Mouse (Mus musculus) forebrain, embryonic 10.5 days (tissue): ENCODE measurements around the gene Ttc28. TPM values are rescaled to one million over a fixed set of nuclear protein-coding genes. Genes with fewer than 3 reads are reported as not detected.
A peak's percentile ranks its signal among the peaks of the same experiment; 100 is the strongest.
"Not testable (repeated sequence)": the region's sequence is repeated elsewhere in the genome, so short reads cannot be mapped to it uniquely, and the experiment has no call there.

Experiments used
- DNase-seq: peaks from one replicate; pipeline ENCODE4 v3.0.0-alpha.2; 2017; ENCODE audit warnings: low spot score; ENCODE audit errors: extremely low spot score
- H3K27ac ChIP-seq: fragments of 300-500 bp; sonication (generic); 2 replicates; pipeline ENCODE4 v1.5.1; 2016; ENCODE audit warnings: mild to moderate bottlenecking
- H3K27me3 ChIP-seq: fragments of 300-500 bp; sonication (generic); 2 replicates; pipeline ENCODE4 v1.6.1; 2016; ENCODE audit warnings: mild to moderate bottlenecking; ENCODE audit not compliant: poor library complexity, severe bottlenecking
- H3K36me3 ChIP-seq: fragments of 300-500 bp; sonication (generic); replicated peaks from 2 replicates; pipeline ENCODE4 v1.6.1; 2016; ENCODE audit warnings: mild to moderate bottlenecking, moderate library complexity
- H3K4me1 ChIP-seq: fragments of 300-500 bp; sonication (generic); 2 replicates; pipeline ENCODE4 v1.6.1; 2016
- H3K4me3 ChIP-seq: fragments of 300-500 bp; sonication (generic); 2 replicates; pipeline ENCODE4 v1.5.1; 2016; ENCODE audit warnings: mild to moderate bottlenecking, moderate library complexity
- H3K9me3 ChIP-seq: fragments of 300-500 bp; sonication (generic); 2 replicates; pipeline ENCODE4 v1.6.1; 2016; ENCODE audit warnings: mild to moderate bottlenecking, moderate library complexity
- WGBS: fragments of 180-500 bp; shearing (Covaris S2); methylation state at CpG from one replicate; pipeline ENCODE4 v1.1.7; 2016; 5-methylcytosine and 5-hydroxymethylcytosine counted together
- polyA plus RNA-seq: library from polyadenylated mRNA; unstranded; fragments of >200 nt; fragmentation: Nextera tagmentation; extraction: Ambion mirVana; gene quantifications from 2 replicates; pipeline ENCODE4 v1.2.1, GENCODE M21; 2016

The Ttc28 gene
- polyA plus RNA-seq, 1 experiment from 2014 or later = 9.7 TPM

GRCm38 (mm10) chr5:110860445-110860844 is 19.2 kb upstream of the Ttc28 start:
- 0 out of 2 replicates have a peak, but pooled peaks cover 7% of the 10 kb centered on the region for H3K4me1 ChIP-seq
- no peak overlapping the region for H3K27ac ChIP-seq
- no peaks in the 10 kb centered on the region for H3K9me3 ChIP-seq
- peaks cover 96% of the 10 kb centered on the region for H3K36me3 ChIP-seq
- no peak for DNase-seq
- H3K27me3 ChIP-seq = no peaks in the 10 kb centered on the region
- 94% methylated on average over 5 of the region's 5 CpGs for WGBS
- H3K4me3 ChIP-seq = no peak overlapping the region

- Histone ChIP-seq H3K9me3 (no peaks in the 10 kb centered on the region), H3K4me1 (peaks cover 22% of the 10 kb centered on the region), H3K27me3 (no peaks in the 10 kb centered on the region), H3K4me3 (no peak overlapping the region), H3K27ac (peak overlapping the region; percentile 62), H3K36me3 (peaks cover 90% of the 10 kb centered on the region)
- WGBS = 75% methylated on average over 4 of the region's 4 CpGs
- DNase-seq = no peak
Measured at GRCm38 (mm10) chr5:110868460-110868859, 11.1 kb upstream of the Ttc28 start.

GRCm38 (mm10) chr5:110869242-110869669 is 10.3 kb upstream of the Ttc28 start:
- Histone ChIP-seq H3K27me3 (no peaks in the 10 kb centered on the region), H3K4me3 (no peak overlapping the region), H3K4me1 (peaks cover 22% of the 10 kb centered on the region), H3K27ac (peak overlapping the region; percentile 62), H3K9me3 (no peaks in the 10 kb centered on the region), H3K36me3 (peaks cover 89% of the 10 kb centered on the region)
- DNase-seq = peak; percentile 27
- 45% methylated on average over 8 of the region's 8 CpGs for WGBS

GRCm38 (mm10) chr5:110873160-110873559 is 6.4 kb upstream of the Ttc28 start:
- no peaks in the 10 kb centered on the region for H3K27me3 ChIP-seq
- peaks cover 70% of the 10 kb centered on the region for H3K36me3 ChIP-seq
- DNase-seq = no peak
- H3K9me3 ChIP-seq = no peaks in the 10 kb centered on the region
- no peak overlapping the region for H3K27ac ChIP-seq
- peaks cover 22% of the 10 kb centered on the region for H3K4me1 ChIP-seq
- WGBS = 87% methylated on average over 6 of the region's 6 CpGs
- H3K4me3 ChIP-seq = no peak overlapping the region

- no peak overlapping the region for H3K27ac ChIP-seq
- no peak overlapping the region for H3K4me3 ChIP-seq
- H3K27me3 ChIP-seq = no peaks in the 10 kb centered on the region
- DNase-seq = no peak
- H3K9me3 ChIP-seq = no peaks in the 10 kb centered on the region
- peaks cover 62% of the 10 kb centered on the region for H3K36me3 ChIP-seq
- H3K4me1 ChIP-seq = peaks cover 13% of the 10 kb centered on the region
Measured at GRCm38 (mm10) chr5:110874711-110875110, 4.9 kb upstream of the Ttc28 start.

- Histone ChIP-seq H3K27me3 (no peaks in the 10 kb centered on the region), H3K27ac (peak overlapping the region; percentile 33; the same call in 1 of the 2 replicates), H3K4me1 (peaks cover 14% of the 10 kb centered on the region), H3K36me3 (peaks cover 56% of the 10 kb centered on the region), H3K4me3 (no peak overlapping the region), H3K9me3 (no peaks in the 10 kb centered on the region)
- no peak for DNase-seq
- WGBS = 97% methylated on average over 1 of the region's 1 CpGs
Measured at GRCm38 (mm10) chr5:110875286-110875685, 4.3 kb upstream of the Ttc28 start.

GRCm38 (mm10) chr5:110877666-110878505 is 1.7 kb upstream of the Ttc28 start:
- Histone ChIP-seq H3K4me1 (peaks cover 22% of the 10 kb centered on the region), H3K36me3 (peaks cover 42% of the 10 kb centered on the region), H3K27me3 (no peaks in the 10 kb centered on the region), H3K9me3 (no peaks in the 10 kb centered on the region), H3K4me3 (no peak overlapping the region), H3K27ac (no peak overlapping the region)
- 85% methylated on average over 5 of the region's 5 CpGs for WGBS
- DNase-seq = no peak

GRCm38 (mm10) chr5:110878526-110878925 is 1.1 kb upstream of the Ttc28 start:
- not testable (repeated sequence) for H3K4me3 ChIP-seq, H3K27ac ChIP-seq, H3K9me3 ChIP-seq, H3K27me3 ChIP-seq, DNase-seq
- H3K36me3 ChIP-seq = peaks cover 36% of the 10 kb centered on the region
- peaks cover 22% of the 10 kb centered on the region for H3K4me1 ChIP-seq
- 90% methylated on average over 1 of the region's 1 CpGs for WGBS

- Histone ChIP-seq H3K4me3 (peak overlapping the region; percentile 90), H3K36me3 (peaks cover 34% of the 10 kb centered on the region), H3K4me1 (peaks cover 22% of the 10 kb centered on the region), H3K27me3 (no peaks in the 10 kb centered on the region), H3K27ac (peak overlapping the region; percentile 97), H3K9me3 (no peaks in the 10 kb centered on the region)
- 63% methylated on average over 7 of the region's 7 CpGs for WGBS
- no peak for DNase-seq
Measured at GRCm38 (mm10) chr5:110879042-110879441, 561 bp upstream of the Ttc28 start.

- peaks cover 54% of the 10 kb centered on the region for H3K36me3 ChIP-seq
- no peaks in the 10 kb centered on the region for H3K9me3 ChIP-seq
- DNase-seq = no peak
- H3K4me1 ChIP-seq = no peaks in the 10 kb centered on the region
- no peak overlapping the region for H3K27ac ChIP-seq
- H3K27me3 ChIP-seq = no peaks in the 10 kb centered on the region
- no peak overlapping the region for H3K4me3 ChIP-seq
- 91% methylated on average over 4 of the region's 4 CpGs for WGBS
Measured at GRCm38 (mm10) chr5:110888596-110888995, 9.0 kb downstream of the Ttc28 start.

- no peaks in the 10 kb centered on the region for H3K4me1 ChIP-seq
- H3K27ac ChIP-seq = no peak overlapping the region
- no peak for DNase-seq
- peaks cover 56% of the 10 kb centered on the region for H3K36me3 ChIP-seq
- 83% methylated on average over 1 of the region's 1 CpGs for WGBS
- H3K4me3 ChIP-seq = no peak overlapping the region
- no peaks in the 10 kb centered on the region for H3K27me3 ChIP-seq
- H3K9me3 ChIP-seq = no peaks in the 10 kb centered on the region
Measured at GRCm38 (mm10) chr5:110889945-110890344, 10.3 kb downstream of the Ttc28 start.

- no peak for DNase-seq
- Histone ChIP-seq H3K27ac (no peak overlapping the region), H3K4me3 (no peak overlapping the region), H3K36me3 (peaks cover 56% of the 10 kb centered on the region), H3K27me3 (no peaks in the 10 kb centered on the region), H3K9me3 (no peaks in the 10 kb centered on the region), H3K4me1 (no peaks in the 10 kb centered on the region)
- 98% methylated on average over 3 of the region's 3 CpGs for WGBS
Measured at GRCm38 (mm10) chr5:110890561-110890960, 11.0 kb downstream of the Ttc28 start.

GRCm38 (mm10) chr5:110897114-110897788 is 17.6 kb downstream of the Ttc28 start:
- peaks cover 27% of the 10 kb centered on the region for H3K4me1 ChIP-seq
- H3K36me3 ChIP-seq = peaks cover 51% of the 10 kb centered on the region
- WGBS = 30% methylated on average over 7 of the region's 7 CpGs
- H3K9me3 ChIP-seq = no peaks in the 10 kb centered on the region
- no peaks in the 10 kb centered on the region for H3K27me3 ChIP-seq
- no peak overlapping the region for H3K4me3 ChIP-seq
- peak overlapping the region; percentile 74 for H3K27ac ChIP-seq
- DNase-seq = peak; percentile 20
